8 mouse cellular contexts compared by ENCODE assay signal in the genomic region with DNA sequence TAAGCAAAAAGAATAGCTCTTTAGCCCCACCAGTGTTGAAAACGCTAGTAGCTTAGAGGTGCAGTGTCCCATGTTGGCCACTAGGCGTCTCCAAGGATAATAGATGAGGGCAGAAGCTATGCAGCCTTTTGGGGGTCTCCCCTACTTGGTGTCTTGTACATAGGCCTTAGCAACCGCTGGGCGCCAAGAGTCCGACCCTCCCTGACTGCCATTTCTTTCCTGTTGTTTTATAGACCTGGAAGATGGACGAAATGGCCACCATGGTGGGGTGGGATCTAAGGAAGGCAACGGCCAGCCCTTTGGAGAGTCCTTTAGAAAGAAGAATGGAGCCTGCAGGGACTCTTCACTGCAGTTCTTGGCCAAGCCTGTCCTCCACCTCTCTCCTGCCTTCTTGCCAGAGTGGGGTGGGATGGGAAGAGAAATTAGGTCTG. TPM values are rescaled to one million over a fixed set of nuclear protein-coding genes. Genes with fewer than 3 reads are reported as not detected.
DNase-seq lines count a peak whose midpoint lies in the region; ATAC-seq and TF ChIP-seq lines count a peak whose summit lies in the region.

No protein-coding gene starts in this region.

- no peak overlapping the region for H3K4me3 ChIP-seq in layer of hippocampus, adult 2 months
- H3K4me3 ChIP-seq in forebrain, embryonic 14.5 days (ENCODE audit: low read depth, low read length): no peak overlapping the region
- H3K4me3 ChIP-seq in hindbrain, postnatal 0 days (ENCODE audit: low read length): no peak overlapping the region
- H3K4me3 ChIP-seq in limb, embryonic 10.5 days: peak overlapping the region; percentile 65
- H3K4me3 ChIP-seq in midbrain, embryonic 14.5 days (replicated peaks; ENCODE audit: low read depth, low read length): no peak overlapping the region

- peaks cover 15% of the 10 kb centered on the region for H3K4me1 ChIP-seq in forebrain, embryonic 14.5 days (ENCODE audit: control insufficient read depth, insufficient read depth, low read length)
- peaks cover 4% of the 10 kb centered on the region; the same call in 1 of the 2 replicates for H3K4me1 ChIP-seq in hindbrain, postnatal 0 days (ENCODE audit: insufficient read depth, low read length)
- peaks cover 73% of the 10 kb centered on the region for H3K4me1 ChIP-seq in limb, embryonic 10.5 days
- H3K4me1 ChIP-seq in midbrain, embryonic 14.5 days (ENCODE audit: control insufficient read depth, insufficient read depth, low read length): peaks cover 19% of the 10 kb centered on the region

- ATAC-seq in forebrain, embryonic 14.5 days: peak; percentile 32
- ATAC-seq in hindbrain, postnatal 0 days: peak; percentile 50
- ATAC-seq in midbrain, embryonic 14.5 days (ENCODE audit: low FRiP score, low TSS enrichment): no peak

- H3K27me3 ChIP-seq in forebrain, embryonic 14.5 days (replicated peaks; ENCODE audit: control insufficient read depth, insufficient read depth, low read length): peaks cover 28% of the 10 kb centered on the region
- no peaks in the 10 kb centered on the region for H3K27me3 ChIP-seq in hindbrain, postnatal 0 days (ENCODE audit: insufficient read depth, low read length)
- 0 out of 2 replicates have a peak, but pooled peaks cover 6% of the 10 kb centered on the region for H3K27me3 ChIP-seq in limb, embryonic 10.5 days (ENCODE audit: low read depth, poor library complexity, severe bottlenecking)
- H3K27me3 ChIP-seq in midbrain, embryonic 14.5 days (ENCODE audit: control insufficient read depth, insufficient read depth, low read length): peaks cover 36% of the 10 kb centered on the region
- H3K27me3 ChIP-seq in splenic B cell, adult 2 months (ENCODE audit: control insufficient read depth, insufficient read depth, low read length, poor library complexity, severe bottlenecking): no peaks in the 10 kb centered on the region

- TF ChIP-seq CTCF in layer of hippocampus, adult 2 months (conservative IDR thresholded peaks at IDR 0.05): peak; percentile 99; the same call in 1 of the 2 replicates
- TF ChIP-seq CTCF in hindbrain, postnatal 0 days (IDR thresholded peaks at IDR 0.05; ENCODE audit: low read depth): peak; percentile 98

- H3K9ac ChIP-seq in forebrain, embryonic 14.5 days (ENCODE audit: low read length): no peak overlapping the region
- H3K9ac ChIP-seq in hindbrain, postnatal 0 days (replicated peaks; ENCODE audit: low read length): no peak overlapping the region
- H3K9ac ChIP-seq in midbrain, embryonic 14.5 days (replicated peaks; ENCODE audit: low read length): no peak overlapping the region

- peak overlapping the region; percentile 85; the same call in 1 of the 2 replicates for H3K27ac ChIP-seq in layer of hippocampus, adult 2 months
- H3K27ac ChIP-seq in forebrain, embryonic 14.5 days (ENCODE audit: low read depth, low read length): no peak overlapping the region
- H3K27ac ChIP-seq in hindbrain, postnatal 0 days: peak overlapping the region; percentile 37; the same call in 1 of the 2 replicates
- H3K27ac ChIP-seq in limb, embryonic 10.5 days: peak overlapping the region; percentile 88; the same call in 1 of the 2 replicates
- H3K27ac ChIP-seq in midbrain, embryonic 14.5 days (replicated peaks; ENCODE audit: low read depth, low read length): no peak overlapping the region

- no peaks in the 10 kb centered on the region for H3K36me3 ChIP-seq in forebrain, embryonic 14.5 days (ENCODE audit: control insufficient read depth, insufficient read depth, low read length)
- H3K36me3 ChIP-seq in hindbrain, postnatal 0 days (ENCODE audit: insufficient read depth, low read length): no peaks in the 10 kb centered on the region
- no peaks in the 10 kb centered on the region for H3K36me3 ChIP-seq in limb, embryonic 10.5 days
- H3K36me3 ChIP-seq in midbrain, embryonic 14.5 days (ENCODE audit: control insufficient read depth, insufficient read depth, low read length): no peaks in the 10 kb centered on the region
- no peaks in the 10 kb centered on the region for H3K36me3 ChIP-seq in splenic B cell, adult 2 months (ENCODE audit: control insufficient read depth, insufficient read depth, low read length, poor library complexity, severe bottlenecking)

- peak; percentile 58 to 67 for DNase-seq in layer of hippocampus, adult 2 months (ENCODE audit: low spot score in 2 of 2)
- DNase-seq in layer of hippocampus, adult 9-11 months: no peak
- DNase-seq in c-Kit-positive CD71-positive TER-119-negative erythroid progenitor cells, embryonic 14.5 days (ENCODE audit: low read depth): peak; percentile 65
- peak; percentile 88 for DNase-seq in forebrain, embryonic 14.5 days (ENCODE audit: low spot score)
- DNase-seq in hindbrain, postnatal 0 days (ENCODE audit: low spot score): peak; percentile 92
- DNase-seq in limb, embryonic 10.5 days (ENCODE audit: low spot score): peak; percentile 75
- peak; percentile 87 for DNase-seq in midbrain, embryonic 14.5 days
- DNase-seq in splenic B cell, adult 2 months (ENCODE audit: low read depth, low spot score): peak; percentile 79

- no peak overlapping the region for H3K4me2 ChIP-seq in forebrain, embryonic 14.5 days (ENCODE audit: low read length)
- H3K4me2 ChIP-seq in hindbrain, postnatal 0 days (ENCODE audit: low read depth, low read length): no peak overlapping the region
- H3K4me2 ChIP-seq in midbrain, embryonic 14.5 days (ENCODE audit: low read length): no peak overlapping the region

- H3K9me3 ChIP-seq in forebrain, embryonic 14.5 days (replicated peaks; ENCODE audit: control insufficient read depth, low read length): no peaks in the 10 kb centered on the region
- H3K9me3 ChIP-seq in hindbrain, postnatal 0 days (ENCODE audit: low read length): no peaks in the 10 kb centered on the region
- no peaks in the 10 kb centered on the region for H3K9me3 ChIP-seq in limb, embryonic 10.5 days (replicated peaks)
- H3K9me3 ChIP-seq in midbrain, embryonic 14.5 days (ENCODE audit: control insufficient read depth, low read length): no peaks in the 10 kb centered on the region

- 11% methylated on average over 7 of the region's 7 CpGs for WGBS in forebrain, embryonic 14.5 days
- 9% methylated on average over 7 of the region's 7 CpGs for WGBS in hindbrain, postnatal 0 days
- WGBS in limb, embryonic 10.5 days: 12% methylated on average over 7 of the region's 7 CpGs
- WGBS in midbrain, embryonic 14.5 days: 15% methylated on average over 7 of the region's 7 CpGs

RNA-seq across cellular contexts. Expression of a gene that starts 1.9 kb away (rescaled TPM):
- 10 to 100 TPM; 26.7 to 29.0 TPM for total RNA-seq in layer of hippocampus, adult 2 months (2021)
- polyA plus RNA-seq in forebrain, embryonic 14.5 days (2014; fragmentation: Nextera tagmentation; extraction: Ambion mirVana): 16.1 and 25.8 TPM in 2 replicates
- total RNA-seq in hindbrain, postnatal 0 days (2014; rRNA removed): 35.5 and 40.1 TPM in 2 replicates
- polyA plus RNA-seq in hindbrain, postnatal 0 days (2015; fragmentation: Nextera tagmentation; extraction: Ambion mirVana): 51.8 and 59.8 TPM in 2 replicates
- polyA plus RNA-seq in limb, embryonic 10.5 days (2016; fragmentation: Nextera tagmentation; extraction: Ambion mirVana): 29.5 and 49.8 TPM in 2 replicates
- 47.1 and 51.6 TPM in 2 replicates for polyA plus RNA-seq in midbrain, embryonic 14.5 days (2014; fragmentation: Nextera tagmentation; extraction: Ambion mirVana)

Comparison
In these comparisons a context has a peak if more than half of its experiments do, and no peak if none do; other contexts are left out.
1. H3K27ac ChIP-seq: peak in layer of hippocampus, adult 2 months (single experiment), hindbrain, postnatal 0 days (single experiment) and limb, embryonic 10.5 days (single experiment); none in forebrain, embryonic 14.5 days (single experiment) and midbrain, embryonic 14.5 days (single experiment).